Mouse (Mus musculus) olfactory bulb, adult 2 months (tissue): Measurements from ENCODE around the gene Fam120a.

Source experiments
- CTCF ChIP-seq: fragments of 200-500 bp; IDR thresholded peaks from 2 replicates; pipeline ENCODE4 v1.5.1; 2012; ENCODE audit warnings: low read depth, mild to moderate bottlenecking, low read length, moderate library complexity; ENCODE audit not compliant: insufficient read depth
- POLR2A ChIP-seq: fragments of 200-500 bp; IDR thresholded peaks from 2 replicates; pipeline ENCODE4 v1.6.1; 2012; ENCODE audit warnings: mild to moderate bottlenecking, low read depth, low read length, moderate library complexity; ENCODE audit not compliant: insufficient read depth

DNA sequence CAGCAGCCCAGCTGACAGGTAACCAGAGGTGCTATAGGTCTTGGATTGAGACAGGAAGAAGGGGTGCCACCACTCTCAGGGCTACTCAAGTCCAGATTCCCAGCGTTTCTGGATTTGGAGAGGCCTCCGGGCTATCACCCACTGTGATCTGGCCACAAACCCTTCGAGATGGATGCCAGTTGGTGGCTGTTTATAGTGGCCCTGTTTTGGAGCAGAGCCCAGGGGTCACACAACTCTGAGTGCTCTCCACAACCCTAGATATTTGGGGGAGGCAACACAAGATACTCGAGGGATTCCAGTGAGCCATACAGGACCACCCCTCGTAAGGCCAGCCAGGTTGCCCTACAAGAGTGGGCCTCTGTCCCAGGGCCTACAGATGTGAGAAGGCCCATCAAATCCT lies 98.7 kb downstream of the Fam120a start:
- TF ChIP-seq CTCF, result no peak
- TF ChIP-seq POLR2A, result no peak
